Mouse (Mus musculus) lung, postnatal 0 days (tissue): ENCODE results near the gene Inca1. TPM values are rescaled to one million over a fixed set of nuclear protein-coding genes. Genes with fewer than 3 reads are reported as not detected.

Source experiments
- ATAC-seq: fragments of 200-750 bp; cut with Nextera tagmentation; 2 replicates; pipeline ENCODE4 v1.8.0; 2017; ENCODE audit warnings: moderate library complexity
- DNase-seq: peaks from one replicate; pipeline ENCODE4 v3.0.0-alpha.2; 2016; ENCODE audit warnings: low spot score
- H3K27ac ChIP-seq: fragments of 300-500 bp; sonication (generic); 2 replicates; pipeline ENCODE4 v1.5.1; 2014; ENCODE audit warnings: antibody characterized with exemption, mild to moderate bottlenecking, low read length, mixed read lengths
- H3K27me3 ChIP-seq: fragments of 300-500 bp; sonication (generic); replicated peaks from 2 replicates; pipeline ENCODE4 v1.6.1; 2014; ENCODE audit warnings: low read length, mixed read lengths; ENCODE audit not compliant: insufficient read depth
- H3K36me3 ChIP-seq: fragments of 300-500 bp; sonication (generic); 2 replicates; pipeline ENCODE4 v1.6.1; 2014; ENCODE audit warnings: low read length, mixed read lengths; ENCODE audit not compliant: insufficient read depth
- H3K4me1 ChIP-seq: fragments of 300-500 bp; sonication (generic); 2 replicates; pipeline ENCODE4 v1.6.1; 2014; ENCODE audit warnings: antibody characterized with exemption, low read depth, low read length, mixed read lengths; ENCODE audit not compliant: insufficient read depth
- H3K4me2 ChIP-seq: fragments of 300-500 bp; sonication (generic); replicated peaks from 2 replicates; pipeline ENCODE4 v1.6.1; 2014; ENCODE audit warnings: low read depth, mild to moderate bottlenecking, low read length, moderate library complexity, mixed read lengths
- H3K4me3 ChIP-seq: fragments of 300-500 bp; sonication (generic); 2 replicates; pipeline ENCODE4 v1.5.1; 2014; ENCODE audit warnings: low read depth, low read length
- H3K9ac ChIP-seq: fragments of 300-500 bp; sonication (generic); replicated peaks from 2 replicates; pipeline ENCODE4 v1.6.1; 2014; ENCODE audit warnings: low read depth, mild to moderate bottlenecking
- H3K9me3 ChIP-seq: fragments of 300-500 bp; sonication (generic); 2 replicates; pipeline ENCODE4 v1.6.1; 2016; ENCODE audit warnings: low read length, mixed read lengths
- CTCF ChIP-seq: IDR thresholded peaks from 2 replicates; pipeline ENCODE4 v1.5.1; 2016; ENCODE audit warnings: antibody characterized with exemption, mild to moderate bottlenecking
- EP300 ChIP-seq: IDR thresholded peaks from 2 replicates; pipeline ENCODE4 v1.6.1; 2016; ENCODE audit warnings: antibody characterized with exemption, mild to moderate bottlenecking, control low read depth
- WGBS: fragments of 180-500 bp; shearing (Covaris S2); extraction: QIAGEN DNeasy Blood & Tissue Kit; methylation state at CpG from one replicate; pipeline ENCODE4 v1.1.7; 2014; 5-methylcytosine and 5-hydroxymethylcytosine counted together
- polyA plus RNA-seq: library from polyadenylated mRNA; unstranded; fragments of >200 nt; fragmentation: Nextera tagmentation; extraction: Ambion mirVana; gene quantifications from 2 replicates; pipeline ENCODE4 v1.2.1, GENCODE M21; 2015

The Inca1 gene
- polyA plus RNA-seq, 1 experiment from 2014 or later: 2.4 TPM

- TF ChIP-seq EP300: no peak
- TF ChIP-seq CTCF: no peak
- H3K9me3 ChIP-seq: no peaks in the 10 kb centered on the region
- peaks cover 27% of the 10 kb centered on the region for H3K4me1 ChIP-seq
- ATAC-seq (no peak), DNase-seq (peak; percentile 46)
- 33% methylated on average over 12 of the region's 12 CpGs for WGBS
- H3K4me2 ChIP-seq: peak overlapping the region; percentile 74
- peak overlapping the region; percentile 16; the same call in 1 of the 2 replicates for H3K9ac ChIP-seq
- H3K27ac ChIP-seq: peak overlapping the region; percentile 99
- H3K36me3 ChIP-seq: peaks cover 31% of the 10 kb centered on the region
- H3K4me3 ChIP-seq: peak overlapping the region; percentile 99
- H3K27me3 ChIP-seq: no peaks in the 10 kb centered on the region
These were observed 47.7 kb downstream of the Inca1 start for GRCm38 (mm10) chr11:70652029-70652883.

- H3K27me3 ChIP-seq: no peaks in the 10 kb centered on the region
- no peak for DNase-seq
- H3K4me1 ChIP-seq: peaks cover 22% of the 10 kb centered on the region
- peaks cover 31% of the 10 kb centered on the region for H3K36me3 ChIP-seq
- H3K9ac ChIP-seq: no peak overlapping the region
- no peak overlapping the region for H3K4me2 ChIP-seq
- H3K9me3 ChIP-seq: no peaks in the 10 kb centered on the region
- H3K27ac ChIP-seq: no peak overlapping the region
- H3K4me3 ChIP-seq: no peak overlapping the region
- ATAC-seq: no peak
- no peak for TF ChIP-seq CTCF
- TF ChIP-seq EP300: no peak
- 40% methylated on average over 2 of the region's 2 CpGs for WGBS
These were observed 48.6 kb downstream of the Inca1 start for GRCm38 (mm10) chr11:70651391-70651790.

- Histone ChIP-seq H3K4me2 (no peak overlapping the region), H3K4me1 (peaks cover 25% of the 10 kb centered on the region; the same call in 1 of the 2 replicates), H3K27ac (no peak overlapping the region), H3K9ac (no peak overlapping the region), H3K9me3 (no peaks in the 10 kb centered on the region), H3K4me3 (no peak overlapping the region), H3K27me3 (no peaks in the 10 kb centered on the region), H3K36me3 (peaks cover 31% of the 10 kb centered on the region)
- TF ChIP-seq EP300 (no peak), CTCF (no peak)
- DNase-seq (peak; percentile 33), ATAC-seq (no peak)
- 61% methylated on average over 12 of the region's 12 CpGs for WGBS
These were observed 49.4 kb downstream of the Inca1 start for GRCm38 (mm10) chr11:70650322-70651175.

GRCm38 (mm10) chr11:70649185-70649734 is 50.7 kb downstream of the Inca1 start:
- Histone ChIP-seq H3K27ac (0 out of 2 replicates have a peak overlapping the region, but pooled peaks have one; percentile 20), H3K9ac (no peak overlapping the region), H3K4me1 (peaks cover 25% of the 10 kb centered on the region; the same call in 1 of the 2 replicates), H3K36me3 (peaks cover 41% of the 10 kb centered on the region), H3K4me3 (no peak overlapping the region), H3K27me3 (no peaks in the 10 kb centered on the region), H3K9me3 (no peaks in the 10 kb centered on the region), H3K4me2 (peak overlapping the region; percentile 8; the same call in 1 of the 2 replicates)
- ATAC-seq (no peak), DNase-seq (no peak)
- WGBS: 74% methylated on average over 8 of the region's 8 CpGs
- TF ChIP-seq CTCF: no peak
- TF ChIP-seq EP300: no peak

- 70% methylated on average over 4 of the region's 4 CpGs for WGBS
- no peak overlapping the region for H3K27ac ChIP-seq
These were observed 51.4 kb downstream of the Inca1 start for GRCm38 (mm10) chr11:70648512-70648911.

More at GRCm38 (mm10) chr11:70648512-70648911, 51.4 kb downstream of the Inca1 start:
- no peaks in the 10 kb centered on the region for H3K9me3 ChIP-seq
- H3K9ac ChIP-seq: peak overlapping the region; percentile 92; the same call in 1 of the 2 replicates
- DNase-seq (no peak), ATAC-seq (no peak)
- TF ChIP-seq EP300 (no peak), CTCF (no peak)
- H3K4me2 ChIP-seq: peak overlapping the region; percentile 96
- peaks cover 42% of the 10 kb centered on the region for H3K36me3 ChIP-seq
- peak overlapping the region; percentile 70 for H3K4me3 ChIP-seq
- no peaks in the 10 kb centered on the region for H3K27me3 ChIP-seq
- peaks cover 25% of the 10 kb centered on the region; the same call in 1 of the 2 replicates for H3K4me1 ChIP-seq
